Mouse (Mus musculus) testis, adult 2 months (tissue): ENCODE results near the gene Oprl1.

Experiments used
- CTCF ChIP-seq: fragments of 200-500 bp; IDR thresholded peaks from 2 replicates; pipeline ENCODE4 v1.5.1; 2012; ENCODE audit warnings: low read depth, mild to moderate bottlenecking, inconsistent platforms, low read length, moderate library complexity; ENCODE audit not compliant: control insufficient read depth, insufficient read depth, insufficient replicate concordance
- POLR2A ChIP-seq: fragments of 200-500 bp; IDR thresholded peaks from 2 replicates; pipeline ENCODE4 v1.6.1; 2012; ENCODE audit warnings: low read depth, mild to moderate bottlenecking, inconsistent platforms, low read length, moderate library complexity; ENCODE audit not compliant: control insufficient read depth

DNA sequence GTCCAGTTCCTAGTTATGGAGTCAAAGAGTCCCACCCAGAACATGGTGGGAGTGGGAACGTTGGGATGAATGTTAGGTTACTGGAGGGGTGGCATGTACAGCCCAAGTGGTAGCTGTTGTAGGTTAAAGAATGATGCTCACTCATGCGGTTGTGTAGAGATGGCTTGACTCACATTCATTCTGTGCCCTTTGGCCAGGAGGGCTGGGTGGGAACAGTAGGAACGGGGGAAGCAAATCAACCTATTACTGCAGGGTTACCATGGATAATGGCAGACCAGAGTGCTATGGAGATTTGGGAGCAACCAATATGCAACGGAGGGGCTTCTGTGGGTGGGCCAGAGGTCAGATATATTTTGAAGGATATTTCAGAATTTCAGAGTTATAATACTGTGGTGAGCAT, 39.9 kb upstream of the Oprl1 start:
- TF ChIP-seq POLR2A, result no peak
- TF ChIP-seq CTCF, result no peak
